Mouse (Mus musculus) heart, embryonic 16.5 days (tissue): ENCODE results near the gene Gm13279. TPM values are rescaled to one million over a fixed set of nuclear protein-coding genes. Genes with fewer than 3 reads are reported as not detected.
"Not testable (repeated sequence)": the region's sequence is repeated elsewhere in the genome, so short reads cannot be mapped to it uniquely, and the experiment has no call there.

ENCODE experiments used
- ATAC-seq: fragments of 200-750 bp; cut with Nextera tagmentation; replicated peaks from 2 replicates; pipeline ENCODE4 v1.8.0; 2017; ENCODE audit warnings: moderate number of reproducible peaks; ENCODE audit not compliant: insufficient read depth, low FRiP score; ENCODE audit errors: extremely low read depth
- H3K27ac ChIP-seq: fragments of 300-500 bp; sonication (generic); 2 replicates; pipeline ENCODE4 v1.5.1; 2014; ENCODE audit warnings: mild to moderate bottlenecking, low read length, control low read depth, moderate library complexity
- H3K27me3 ChIP-seq: fragments of 300-500 bp; sonication (generic); 2 replicates; pipeline ENCODE4 v1.6.1; 2014; ENCODE audit warnings: low read length, mixed read lengths; ENCODE audit not compliant: control insufficient read depth, insufficient read depth
- H3K36me3 ChIP-seq: fragments of 300-500 bp; sonication (generic); 2 replicates; pipeline ENCODE4 v1.6.1; 2014; ENCODE audit not compliant: control insufficient read depth, insufficient read depth
- H3K4me1 ChIP-seq: fragments of 300-500 bp; sonication (generic); 2 replicates; pipeline ENCODE4 v1.6.1; 2014; ENCODE audit warnings: low read length, mixed read lengths; ENCODE audit not compliant: control insufficient read depth, insufficient read depth
- H3K4me2 ChIP-seq: fragments of 300-500 bp; sonication (generic); 2 replicates; pipeline ENCODE4 v1.6.1; 2014; ENCODE audit warnings: low read depth, mild to moderate bottlenecking, control low read depth, low read length
- H3K4me3 ChIP-seq: fragments of 300-500 bp; sonication (generic); 2 replicates; pipeline ENCODE4 v1.5.1; 2014; ENCODE audit warnings: mild to moderate bottlenecking, control low read depth, low read length
- H3K9ac ChIP-seq: fragments of 300-500 bp; sonication (generic); 2 replicates; pipeline ENCODE4 v1.6.1; 2014; ENCODE audit warnings: low read length, control low read depth
- H3K9me3 ChIP-seq: fragments of 300-500 bp; sonication (generic); replicated peaks from 2 replicates; pipeline ENCODE4 v1.6.1; 2016; ENCODE audit warnings: low read length; ENCODE audit not compliant: control insufficient read depth
- WGBS: fragments of 180-500 bp; shearing (Covaris S2); extraction: QIAGEN DNeasy Blood & Tissue Kit; methylation state at CpG from one replicate; pipeline ENCODE4 v1.1.7; 2014; 5-methylcytosine and 5-hydroxymethylcytosine counted together
- polyA plus RNA-seq: library from polyadenylated mRNA; unstranded; fragments of >200 nt; fragmentation: Nextera tagmentation; extraction: Ambion mirVana; gene quantifications from 2 replicates; pipeline ENCODE4 v1.2.1, GENCODE M21; 2015

The Gm13279 gene
- polyA plus RNA-seq, 1 experiment from 2014 or later, result not detected

- 55% methylated on average over 8 of the region's 9 CpGs for WGBS
- not testable (repeated sequence) for H3K36me3 ChIP-seq, H3K27me3 ChIP-seq, ATAC-seq, H3K4me3 ChIP-seq, H3K9me3 ChIP-seq, H3K9ac ChIP-seq, H3K4me1 ChIP-seq, H3K27ac ChIP-seq
- peak overlapping the region; percentile 52; the same call in 1 of the 2 replicates for H3K4me2 ChIP-seq
Observed at GRCm38 (mm10) chr4:88762341-88762740, 34.9 kb upstream of the Gm13279 start.

GRCm38 (mm10) chr4:88763384-88764018 lies 33.7 kb upstream of the Gm13279 start:
- Histone ChIP-seq H3K9ac (peak overlapping the region; percentile 38; the same call in 1 of the 2 replicates), H3K4me2 (peak overlapping the region; percentile 53), H3K27ac (peak overlapping the region; percentile 61), H3K4me3 (peak overlapping the region; percentile 32)
- not testable (repeated sequence) for ATAC-seq, H3K27me3 ChIP-seq, H3K9me3 ChIP-seq, H3K4me1 ChIP-seq, H3K36me3 ChIP-seq
- WGBS, result 2% methylated on average over 26 of the region's 42 CpGs

GRCm38 (mm10) chr4:88773534-88773933 lies 23.7 kb upstream of the Gm13279 start, which contains the start of gene Gm13290:
Gene Gm13290, plus strand, starts transcription at chr4:88773834.
- WGBS, result no CpG with 5 or more reads among the region's 32 CpGs
- not testable (repeated sequence) for H3K9me3 ChIP-seq, H3K27ac ChIP-seq, H3K27me3 ChIP-seq, H3K36me3 ChIP-seq, H3K4me3 ChIP-seq, H3K4me2 ChIP-seq, H3K4me1 ChIP-seq, H3K9ac ChIP-seq, ATAC-seq

GRCm38 (mm10) chr4:88776622-88777021 lies 20.6 kb upstream of the Gm13279 start, which contains the start of gene Gm13289:
Gene Gm13289, plus strand, starts transcription at chr4:88776922.
- H3K27ac ChIP-seq, result not testable (repeated sequence)
- WGBS, result no CpG with 5 or more reads among the region's 29 CpGs

GRCm38 (mm10) chr4:88779550-88779949 lies 17.6 kb upstream of the Gm13279 start, which contains the start of gene Gm13272:
Gene Gm13272, plus strand, starts transcription at chr4:88779850.
- WGBS, result no CpG with 5 or more reads among the region's 29 CpGs
- H3K27me3 ChIP-seq, ATAC-seq, H3K36me3 ChIP-seq, H3K4me2 ChIP-seq, H3K4me1 ChIP-seq, H3K9ac ChIP-seq, H3K27ac ChIP-seq, H3K4me3 ChIP-seq, H3K9me3 ChIP-seq: not testable (repeated sequence)

More at GRCm38 (mm10) chr4:88776622-88777021, 20.6 kb upstream of the Gm13279 start, which contains the start of gene Gm13289:
- not testable (repeated sequence) for H3K9ac ChIP-seq, H3K9me3 ChIP-seq, H3K4me3 ChIP-seq, H3K4me2 ChIP-seq, H3K36me3 ChIP-seq, ATAC-seq, H3K4me1 ChIP-seq, H3K27me3 ChIP-seq

- ATAC-seq, H3K4me3 ChIP-seq: not testable (repeated sequence)
- WGBS, result 41% methylated on average over 15 of the region's 18 CpGs
Observed at GRCm38 (mm10) chr4:88780320-88780719, 16.9 kb upstream of the Gm13279 start.

GRCm38 (mm10) chr4:88781831-88782230 lies 15.4 kb upstream of the Gm13279 start, which contains the start of gene Ifnz:
Gene Ifnz, plus strand, starts transcription at chr4:88782131.
- H3K4me1 ChIP-seq, H3K9me3 ChIP-seq, H3K36me3 ChIP-seq, H3K27me3 ChIP-seq, ATAC-seq: not testable (repeated sequence)
- peak within 1 kb of the TSS; percentile 33 for H3K4me3 ChIP-seq
- H3K9ac ChIP-seq, result peak within 1 kb of the TSS; percentile 43; the same call in 1 of the 2 replicates
- 20% methylated on average over 3 of the region's 7 CpGs for WGBS
- H3K27ac ChIP-seq, result peak within 1 kb of the TSS; percentile 62
- H3K4me2 ChIP-seq, result peak within 1 kb of the TSS; percentile 47

More at GRCm38 (mm10) chr4:88780320-88780719, 16.9 kb upstream of the Gm13279 start:
- H3K4me2 ChIP-seq, H3K27me3 ChIP-seq, H3K9me3 ChIP-seq, H3K9ac ChIP-seq, H3K4me1 ChIP-seq, H3K27ac ChIP-seq, H3K36me3 ChIP-seq: not testable (repeated sequence)

GRCm38 (mm10) chr4:88782335-88782734 lies 14.9 kb upstream of the Gm13279 start:
- peak overlapping the region; percentile 62 for H3K27ac ChIP-seq
- not testable (repeated sequence) for H3K27me3 ChIP-seq, H3K36me3 ChIP-seq, H3K4me1 ChIP-seq, ATAC-seq, H3K9me3 ChIP-seq
- H3K4me2 ChIP-seq, result peak overlapping the region; percentile 47
- H3K9ac ChIP-seq, result peak overlapping the region; percentile 43; the same call in 1 of the 2 replicates
- peak overlapping the region; percentile 33 for H3K4me3 ChIP-seq
- WGBS, result 0% methylated on average over 12 of the region's 31 CpGs

- not testable (repeated sequence) for H3K9me3 ChIP-seq, H3K4me1 ChIP-seq, H3K27me3 ChIP-seq, H3K4me2 ChIP-seq, H3K4me3 ChIP-seq, H3K27ac ChIP-seq, H3K9ac ChIP-seq, H3K36me3 ChIP-seq, ATAC-seq
- no CpG with 5 or more reads among the region's 27 CpGs for whole genome bisulfite sequencing
Observed at GRCm38 (mm10) chr4:88785409-88785808, 11.8 kb upstream of the Gm13279 start, which contains the start of gene Gm13276. Gene Gm13276, plus strand, starts transcription at chr4:88785709.
